Mouse (Mus musculus) limb, embryonic 12.5 days (tissue): Measurements from ENCODE around the gene Mylk4. TPM values are rescaled to one million over a fixed set of nuclear protein-coding genes. Genes with fewer than 3 reads are reported as not detected.

Source experiments
- ATAC-seq: fragments of 200-750 bp; cut with Nextera tagmentation; 2 replicates; pipeline ENCODE4 v1.8.0; 2017; ENCODE audit warnings: low read depth, moderate TSS enrichment; ENCODE audit not compliant: insufficient number of reproducible peaks, insufficient read depth, low FRiP score, low TSS enrichment
- H3K27ac ChIP-seq: fragments of 300-500 bp; sonication (generic); 2 replicates; pipeline ENCODE4 v1.5.1; 2016; ENCODE audit warnings: mild to moderate bottlenecking, moderate library complexity
- H3K27me3 ChIP-seq: fragments of 300-500 bp; sonication (generic); 2 replicates; pipeline ENCODE4 v1.6.1; 2016; ENCODE audit warnings: mild to moderate bottlenecking, moderate library complexity
- H3K36me3 ChIP-seq: fragments of 300-500 bp; sonication (generic); 2 replicates; pipeline ENCODE4 v1.6.1; 2016; ENCODE audit warnings: mild to moderate bottlenecking, moderate library complexity
- H3K4me1 ChIP-seq: fragments of 300-500 bp; sonication (generic); replicated peaks from 2 replicates; pipeline ENCODE4 v1.6.1; 2016
- H3K4me2 ChIP-seq: fragments of 300-500 bp; sonication (generic); 2 replicates; pipeline ENCODE4 v1.6.1; 2016; ENCODE audit warnings: mild to moderate bottlenecking, moderate library complexity
- H3K4me3 ChIP-seq: fragments of 300-500 bp; sonication (generic); replicated peaks from 2 replicates; pipeline ENCODE4 v1.5.1; 2016; ENCODE audit warnings: mild to moderate bottlenecking
- H3K9ac ChIP-seq: fragments of 300-500 bp; sonication (generic); replicated peaks from 2 replicates; pipeline ENCODE4 v1.6.1; 2016; ENCODE audit warnings: mild to moderate bottlenecking, moderate library complexity
- H3K9me3 ChIP-seq: fragments of 300-500 bp; sonication (generic); 2 replicates; pipeline ENCODE4 v1.6.1; 2016; ENCODE audit warnings: mild to moderate bottlenecking, moderate library complexity
- WGBS: fragments of 180-500 bp; shearing (Covaris S2); methylation state at CpG from one replicate; pipeline ENCODE4 v1.1.7; 2016; 5-methylcytosine and 5-hydroxymethylcytosine counted together
- polyA plus RNA-seq: library from polyadenylated mRNA; unstranded; fragments of >200 nt; fragmentation: Nextera tagmentation; extraction: Ambion mirVana; gene quantifications from 2 replicates; pipeline ENCODE4 v1.2.1, GENCODE M21; 2016

Gene Mylk4
- polyA plus RNA-seq, 1 experiment from 2014 or later, result 3.0 TPM

DNA sequence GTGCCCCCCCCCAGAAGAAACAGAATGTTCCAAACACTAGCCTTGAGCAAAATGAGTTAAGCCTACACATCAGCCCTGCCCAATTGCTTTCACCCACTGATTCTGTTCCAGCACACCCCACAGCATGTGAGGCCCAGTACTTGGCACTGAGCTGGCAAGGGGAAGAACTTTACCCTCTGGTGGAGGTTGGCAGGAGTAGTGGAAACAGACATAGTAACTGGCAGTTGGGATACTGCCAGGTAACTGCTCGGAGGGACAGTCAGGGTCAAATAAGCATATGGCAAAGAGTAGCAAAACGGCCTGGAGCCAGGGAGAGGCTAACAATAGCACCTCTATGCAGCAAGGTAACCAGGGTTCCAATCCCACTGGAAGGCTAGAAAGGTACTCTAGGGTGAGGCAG, 10.9 kb upstream of the Mylk4 start:
- Histone ChIP-seq H3K4me3 (no peak overlapping the region), H3K9ac (no peak overlapping the region), H3K4me2 (no peak overlapping the region), H3K27ac (no peak overlapping the region), H3K36me3 (no peaks in the 10 kb centered on the region), H3K27me3 (no peaks in the 10 kb centered on the region), H3K4me1 (peaks cover 9% of the 10 kb centered on the region; the same call in 1 of the 2 replicates), H3K9me3 (no peaks in the 10 kb centered on the region)
- 77% methylated on average over 2 of the region's 2 CpGs for WGBS
- no peak for ATAC-seq

DNA sequence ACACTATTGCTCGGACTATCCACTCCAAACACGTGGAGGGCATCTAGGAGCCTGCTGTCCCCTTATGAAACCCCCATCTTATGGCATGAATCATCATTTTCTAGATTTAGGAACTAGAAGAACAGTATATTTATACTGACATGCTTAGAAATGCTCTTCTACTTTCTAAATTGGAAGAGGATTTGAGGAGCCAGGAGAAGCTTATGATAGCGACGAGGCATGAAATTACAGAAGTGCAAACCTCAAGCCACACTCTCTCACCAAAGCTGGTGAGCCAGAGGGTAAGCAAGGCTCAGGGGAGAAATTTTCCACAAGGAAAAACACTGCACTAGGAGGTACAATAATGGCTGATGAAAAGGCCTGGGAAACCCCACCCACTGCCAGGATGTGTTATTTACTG, 6.0 kb upstream of the Mylk4 start:
- H3K9ac ChIP-seq, result no peak overlapping the region
- H3K27ac ChIP-seq, result no peak overlapping the region
- no peaks in the 10 kb centered on the region for H3K4me1 ChIP-seq
- H3K36me3 ChIP-seq, result no peaks in the 10 kb centered on the region
- no peaks in the 10 kb centered on the region for H3K9me3 ChIP-seq
- no peak overlapping the region for H3K4me3 ChIP-seq
- H3K27me3 ChIP-seq, result no peaks in the 10 kb centered on the region
- no peak overlapping the region for H3K4me2 ChIP-seq
- ATAC-seq, result no peak
- WGBS, result 77% methylated on average over 4 of the region's 4 CpGs

- 71% methylated on average over 2 of the region's 2 CpGs for WGBS
- Histone ChIP-seq H3K4me1 (no peaks in the 10 kb centered on the region), H3K27me3 (no peaks in the 10 kb centered on the region; the same call in 1 of the 2 replicates), H3K27ac (no peak overlapping the region), H3K9ac (no peak overlapping the region), H3K4me2 (no peak overlapping the region), H3K9me3 (no peaks in the 10 kb centered on the region), H3K4me3 (no peak overlapping the region), H3K36me3 (no peaks in the 10 kb centered on the region)
- no peak for ATAC-seq
Measured at GRCm38 (mm10) chr13:32787584-32787983, 3.8 kb upstream of the Mylk4 start.

- Histone ChIP-seq H3K9me3 (no peaks in the 10 kb centered on the region), H3K4me2 (no peak overlapping the region), H3K9ac (no peak overlapping the region), H3K27me3 (no peaks in the 10 kb centered on the region; the same call in 1 of the 2 replicates), H3K36me3 (no peaks in the 10 kb centered on the region), H3K27ac (no peak overlapping the region), H3K4me3 (no peak overlapping the region), H3K4me1 (peaks cover 7% of the 10 kb centered on the region)
- ATAC-seq, result no peak
- WGBS, result 68% methylated on average over 5 of the region's 5 CpGs
Measured at GRCm38 (mm10) chr13:32783055-32783454, 699 bp downstream of the Mylk4 start.

GRCm38 (mm10) chr13:32778861-32779260, 4.9 kb downstream of the Mylk4 start:
- Histone ChIP-seq H3K27ac (peak overlapping the region; percentile 53; the same call in 1 of the 2 replicates), H3K27me3 (no peaks in the 10 kb centered on the region; the same call in 1 of the 2 replicates), H3K4me3 (no peak overlapping the region), H3K4me2 (no peak overlapping the region), H3K9ac (no peak overlapping the region), H3K4me1 (peaks cover 11% of the 10 kb centered on the region), H3K36me3 (no peaks in the 10 kb centered on the region), H3K9me3 (no peaks in the 10 kb centered on the region)
- ATAC-seq, result no peak; the same call in 1 of the 2 replicates
- 45% methylated on average over 3 of the region's 3 CpGs for WGBS

DNA sequence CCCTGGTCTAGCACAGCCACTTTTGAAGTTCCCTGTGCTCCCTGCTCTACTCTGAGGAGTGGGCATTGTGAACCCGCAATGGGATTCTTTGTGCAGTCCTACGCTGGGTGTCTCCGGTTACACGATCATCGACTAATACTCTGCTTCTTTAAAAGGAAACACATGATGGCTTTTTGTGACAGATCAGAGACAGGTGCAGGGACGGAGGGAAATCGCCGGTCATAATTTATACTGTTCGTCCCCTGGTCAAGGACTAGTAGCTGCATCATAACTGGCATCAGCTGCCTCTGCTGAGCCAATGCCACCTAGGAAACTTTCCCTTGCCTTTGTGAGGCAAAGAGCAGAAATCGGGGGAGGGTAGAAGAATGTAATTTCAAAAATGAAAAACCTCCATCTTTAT, 7.4 kb downstream of the Mylk4 start:
- no peak; the same call in 1 of the 2 replicates for ATAC-seq
- 57% methylated on average over 10 of the region's 10 CpGs for WGBS

GRCm38 (mm10) chr13:32775889-32776288, 7.9 kb downstream of the Mylk4 start:
- no peaks in the 10 kb centered on the region for H3K9me3 ChIP-seq
- no peak overlapping the region for H3K4me3 ChIP-seq
- H3K9ac ChIP-seq, result no peak overlapping the region
- H3K27me3 ChIP-seq, result no peaks in the 10 kb centered on the region
- 86% methylated on average over 9 of the region's 9 CpGs for WGBS
- H3K4me2 ChIP-seq, result no peak overlapping the region
- H3K4me1 ChIP-seq, result peaks cover 11% of the 10 kb centered on the region
- H3K36me3 ChIP-seq, result no peaks in the 10 kb centered on the region
- ATAC-seq, result no peak
- no peak overlapping the region for H3K27ac ChIP-seq

More for the DNA sequence above, 7.4 kb downstream of the Mylk4 start:
- Histone ChIP-seq H3K4me1 (peaks cover 11% of the 10 kb centered on the region), H3K27me3 (no peaks in the 10 kb centered on the region; the same call in 1 of the 2 replicates), H3K4me3 (no peak overlapping the region), H3K36me3 (no peaks in the 10 kb centered on the region), H3K9ac (no peak overlapping the region), H3K9me3 (no peaks in the 10 kb centered on the region), H3K4me2 (no peak overlapping the region), H3K27ac (no peak overlapping the region)

DNA sequence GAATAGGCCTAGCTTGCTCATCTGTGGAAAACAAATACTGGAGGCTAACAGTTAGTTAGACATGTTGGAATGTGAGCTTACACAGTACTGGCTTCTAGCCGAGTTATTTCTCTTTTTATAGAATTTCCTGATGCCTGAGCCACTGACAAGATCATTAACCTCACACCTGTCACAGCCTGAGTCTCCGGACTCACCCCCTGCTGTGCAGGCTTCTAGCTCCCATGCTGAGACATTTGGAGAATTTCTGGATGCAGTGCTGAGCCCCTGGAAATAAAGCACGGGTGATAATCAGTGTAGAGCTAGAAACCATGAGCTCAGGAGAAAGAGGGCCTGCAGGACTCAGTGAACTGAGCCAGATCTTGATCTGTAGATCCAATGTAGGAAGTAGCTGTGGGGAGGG, 13.8 kb downstream of the Mylk4 start:
- Histone ChIP-seq H3K9me3 (no peaks in the 10 kb centered on the region), H3K4me1 (peaks cover 10% of the 10 kb centered on the region), H3K4me3 (no peak overlapping the region), H3K9ac (no peak overlapping the region), H3K36me3 (no peaks in the 10 kb centered on the region), H3K27ac (no peak overlapping the region), H3K4me2 (no peak overlapping the region), H3K27me3 (0 out of 2 replicates have a peak, but pooled peaks cover 9% of the 10 kb centered on the region)
- 0 out of 2 replicates have a peak, but pooled peaks have one; percentile 66 for ATAC-seq
- WGBS, result 17% methylated on average over 3 of the region's 3 CpGs

DNA sequence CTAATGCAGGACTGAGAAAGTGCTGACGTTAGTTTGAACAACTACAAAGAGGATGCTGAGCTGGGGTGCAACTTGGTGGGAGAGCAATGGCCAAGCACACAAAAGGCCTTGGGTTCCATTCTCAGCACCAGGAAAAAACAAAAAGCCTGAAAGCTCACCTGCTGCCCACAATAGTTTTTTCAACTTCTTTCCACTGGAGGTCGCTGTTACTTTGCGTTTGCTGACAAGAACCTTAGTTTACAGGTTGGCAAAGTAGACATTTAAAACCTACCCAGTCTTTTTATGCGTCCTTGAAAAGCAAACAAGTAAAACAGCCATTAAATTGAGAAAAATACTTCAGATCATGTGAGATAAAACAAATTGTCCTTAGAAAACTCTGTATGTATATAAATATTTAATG, 15.7 kb downstream of the Mylk4 start:
- H3K27me3 ChIP-seq, result 0 out of 2 replicates have a peak, but pooled peaks cover 13% of the 10 kb centered on the region
- no peak overlapping the region for H3K4me3 ChIP-seq
- H3K27ac ChIP-seq, result no peak overlapping the region
- H3K4me1 ChIP-seq, result peaks cover 10% of the 10 kb centered on the region
- WGBS, result 14% methylated on average over 4 of the region's 4 CpGs
- no peak for ATAC-seq
- no peak overlapping the region for H3K9ac ChIP-seq
- H3K9me3 ChIP-seq, result no peaks in the 10 kb centered on the region
- H3K4me2 ChIP-seq, result no peak overlapping the region
- H3K36me3 ChIP-seq, result no peaks in the 10 kb centered on the region

DNA sequence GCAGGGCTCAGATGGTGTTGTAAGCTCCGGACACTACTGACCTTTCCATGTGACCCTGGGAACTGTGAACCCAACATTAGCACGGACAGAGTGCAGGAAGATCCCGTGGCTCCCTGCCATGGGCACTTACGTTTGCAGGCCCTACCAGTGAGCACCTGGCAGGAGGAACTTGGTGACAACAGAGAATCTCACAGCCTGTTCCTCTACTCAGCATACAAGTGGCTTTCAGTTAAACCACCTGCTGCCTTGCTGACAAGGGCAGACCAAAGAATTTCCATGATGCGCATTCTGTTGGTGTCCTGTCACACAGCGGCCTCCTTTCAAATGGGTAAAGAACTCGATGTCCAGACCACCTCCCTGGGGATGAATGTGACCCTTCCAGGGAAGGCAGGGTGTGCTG, 19.3 kb downstream of the Mylk4 start:
- H3K4me3 ChIP-seq, result no peak overlapping the region
- peaks cover 18% of the 10 kb centered on the region; the same call in 1 of the 2 replicates for H3K27me3 ChIP-seq
- no peak overlapping the region for H3K9ac ChIP-seq
- no peak overlapping the region for H3K27ac ChIP-seq
- H3K36me3 ChIP-seq, result no peaks in the 10 kb centered on the region
- no peak overlapping the region for H3K4me2 ChIP-seq
- peaks cover 4% of the 10 kb centered on the region; the same call in 1 of the 2 replicates for H3K4me1 ChIP-seq
- no peaks in the 10 kb centered on the region for H3K9me3 ChIP-seq
- ATAC-seq, result no peak
- 39% methylated on average over 7 of the region's 7 CpGs for WGBS

GRCm38 (mm10) chr13:32763141-32763540, 20.6 kb downstream of the Mylk4 start:
- H3K27me3 ChIP-seq, result peaks cover 22% of the 10 kb centered on the region
- ATAC-seq, result no peak
- H3K4me1 ChIP-seq, result peaks cover 13% of the 10 kb centered on the region; the same call in 1 of the 2 replicates
- H3K27ac ChIP-seq, result no peak overlapping the region
- no peaks in the 10 kb centered on the region for H3K36me3 ChIP-seq
- no peak overlapping the region for H3K9ac ChIP-seq
- H3K4me3 ChIP-seq, result no peak overlapping the region
- H3K4me2 ChIP-seq, result no peak overlapping the region
- no peaks in the 10 kb centered on the region for H3K9me3 ChIP-seq
- 87% methylated on average over 3 of the region's 3 CpGs for WGBS

GRCm38 (mm10) chr13:32760795-32761194, 23.0 kb downstream of the Mylk4 start:
- Histone ChIP-seq H3K4me1 (peaks cover 18% of the 10 kb centered on the region; the same call in 1 of the 2 replicates), H3K4me3 (no peak overlapping the region), H3K36me3 (no peaks in the 10 kb centered on the region), H3K9ac (no peak overlapping the region), H3K9me3 (no peaks in the 10 kb centered on the region), H3K27me3 (peaks cover 13% of the 10 kb centered on the region), H3K27ac (no peak overlapping the region), H3K4me2 (no peak overlapping the region)
- 66% methylated on average over 2 of the region's 2 CpGs for WGBS
- ATAC-seq, result no peak
